Mouse (Mus musculus) liver, adult 2 months (tissue): ENCODE results near the gene Ndufs4.

Source experiments
- CTCF ChIP-seq: fragments of 200-500 bp; IDR thresholded peaks from 2 replicates; pipeline ENCODE4 v1.5.1; 2011; ENCODE audit warnings: low read depth, low read length, control low read depth
- POLR2A ChIP-seq: fragments of 200-500 bp; IDR thresholded peaks from 2 replicates; pipeline ENCODE4 v1.6.1; 2011; ENCODE audit warnings: low read length, control low read depth; ENCODE audit not compliant: insufficient read depth; ENCODE audit errors: extremely low read depth

GRCm38 (mm10) chr13:114406866-114407265 is 18.8 kb upstream of the Ndufs4 start:
- TF ChIP-seq CTCF (no peak), POLR2A (no peak)
